Mouse (Mus musculus) adrenal gland, adult 8-10 months (tissue): ENCODE measurements around the gene Dnaic1. TPM values are rescaled to one million over a fixed set of nuclear protein-coding genes. Genes with fewer than 3 reads are reported as not detected.

Experiments
- DNase-seq: peaks from one replicate; pipeline ENCODE4 v3.0.0; 2022
- total RNA-seq, 4 experiments: library from RNA; stranded (reverse); gene quantifications; 2 replicates each; pipeline ENCODE4 v1.2.4; 2022

The Dnaic1 gene
- total RNA-seq, 4 experiments from 2014 or later, result 0.49 to 0.94 (median 0.86) TPM; not detected in 1

DNA sequence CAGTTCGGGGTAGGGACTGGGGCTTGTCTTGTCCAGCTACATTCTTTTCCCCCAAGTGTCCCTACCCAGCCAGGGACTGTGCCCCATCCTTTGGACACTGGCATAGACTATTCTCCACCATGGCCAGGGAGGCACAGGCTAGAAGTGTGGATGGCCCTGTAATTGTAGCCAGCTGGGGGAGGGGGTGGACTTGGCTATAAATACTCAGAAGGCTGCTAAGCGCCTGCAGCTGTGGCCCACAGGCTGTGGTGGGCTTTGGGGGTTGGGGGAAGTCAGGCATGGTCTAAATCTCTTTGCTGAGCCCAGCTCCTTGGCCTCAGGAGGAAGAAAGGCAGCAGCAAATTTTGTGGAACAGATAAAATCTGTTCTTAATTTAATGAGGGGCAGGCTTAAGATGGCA lies 66.3 kb downstream of the Dnaic1 start:
- DNase-seq, result no peak

DNA sequence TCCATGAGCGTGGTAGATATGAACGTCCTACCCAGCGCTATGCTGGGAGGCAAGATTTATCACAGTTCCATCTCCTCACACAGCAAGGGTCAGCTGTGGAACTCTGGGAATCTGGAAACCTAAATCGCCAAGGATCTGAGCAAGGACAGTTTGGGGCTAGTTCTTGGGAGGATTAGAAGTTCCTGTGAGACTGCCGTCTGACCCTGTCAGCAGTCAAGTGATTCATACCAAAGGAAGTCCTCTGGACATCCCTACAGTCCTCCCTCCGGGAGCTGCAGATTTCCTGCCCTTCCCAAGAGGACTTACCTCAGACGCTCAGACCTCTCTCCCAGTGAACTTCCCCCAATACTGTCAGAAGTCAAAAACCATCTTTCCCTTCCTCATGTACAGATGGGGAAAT lies 66.8 kb downstream of the Dnaic1 start:
- DNase-seq, result no peak

DNA sequence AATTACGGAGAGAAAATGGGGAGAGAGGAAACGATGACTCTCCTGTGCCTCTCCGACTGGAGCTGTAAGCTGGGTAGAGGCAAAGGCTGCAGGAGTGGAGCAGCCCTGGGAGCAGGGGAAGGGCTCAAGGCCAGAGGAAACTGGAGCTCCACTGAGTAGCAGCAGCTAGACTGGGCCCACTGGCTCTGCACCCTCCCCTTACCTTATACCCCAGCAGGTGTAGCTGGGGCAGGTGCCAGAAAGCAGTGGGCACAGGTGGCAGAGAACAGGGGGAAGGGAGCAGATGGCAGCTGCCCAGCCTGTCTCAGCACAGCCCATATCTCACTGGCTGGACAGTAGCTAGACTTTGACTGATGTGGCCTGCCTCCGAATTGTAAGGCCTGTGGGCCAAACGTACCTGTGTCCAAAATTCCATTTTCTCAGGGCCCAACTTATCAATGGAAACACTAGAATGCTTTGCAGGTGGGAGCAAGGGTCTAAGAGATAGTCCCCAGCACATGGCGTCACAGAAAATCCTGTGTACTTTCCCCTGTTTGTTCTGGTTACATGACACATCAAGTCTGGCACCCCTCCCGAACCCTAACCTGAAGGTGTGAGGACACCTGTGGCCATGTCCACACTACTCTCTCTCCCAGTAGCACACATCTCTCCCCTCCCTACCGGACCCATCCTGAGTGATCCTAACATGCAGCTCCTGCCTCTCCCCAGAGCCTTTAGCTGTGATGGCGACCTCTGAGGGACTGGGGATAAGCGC lies 67.5 kb downstream of the Dnaic1 start:
- DNase-seq, result no peak

DNA sequence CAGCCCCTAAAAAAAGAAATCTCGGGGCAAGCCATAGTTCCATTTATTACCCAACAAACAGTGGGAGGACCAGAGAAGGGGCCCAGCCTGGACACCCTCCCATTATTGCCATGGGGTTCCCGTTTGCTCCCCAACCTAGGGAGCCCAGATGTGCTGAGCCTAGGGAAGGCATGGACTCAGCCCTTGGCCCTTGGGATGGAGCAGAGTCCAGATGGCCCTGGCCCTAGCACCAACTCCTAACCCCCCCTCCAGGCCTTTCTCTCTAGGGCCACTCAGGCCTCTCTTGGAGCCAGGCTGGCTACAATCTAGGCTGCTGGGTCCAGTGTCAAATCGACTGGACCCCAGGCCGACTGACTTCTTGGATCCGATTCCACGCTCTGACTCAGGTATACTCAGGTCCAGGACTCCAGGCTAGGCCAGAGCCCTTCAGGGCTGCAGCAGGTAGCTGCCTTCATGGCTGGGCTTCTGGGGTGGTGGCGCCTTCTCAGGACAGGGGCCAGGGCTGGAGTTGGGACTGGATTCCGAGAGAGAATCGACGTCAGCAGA lies 68.7 kb downstream of the Dnaic1 start:
- no peak for DNase-seq

DNA sequence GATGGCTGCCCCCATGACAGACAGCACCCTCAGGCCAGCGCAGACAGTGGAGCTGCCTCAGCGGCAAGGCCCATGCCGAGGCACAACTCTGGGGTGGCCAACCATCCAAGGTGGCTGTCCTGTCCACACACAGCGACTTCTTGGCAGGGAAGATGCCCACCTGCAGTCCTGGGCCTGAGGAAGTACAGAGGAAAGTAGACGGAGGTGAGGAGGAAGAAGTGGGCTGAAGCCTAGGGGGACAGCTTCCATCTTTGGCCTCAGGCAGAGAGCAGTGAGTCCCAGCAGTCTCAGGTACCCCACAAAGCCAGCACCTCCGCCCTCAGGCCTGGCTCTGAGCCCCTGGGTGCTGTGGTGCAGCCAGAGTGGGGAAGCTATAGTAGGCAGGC lies 69.2 kb downstream of the Dnaic1 start:
- no peak for DNase-seq

DNA sequence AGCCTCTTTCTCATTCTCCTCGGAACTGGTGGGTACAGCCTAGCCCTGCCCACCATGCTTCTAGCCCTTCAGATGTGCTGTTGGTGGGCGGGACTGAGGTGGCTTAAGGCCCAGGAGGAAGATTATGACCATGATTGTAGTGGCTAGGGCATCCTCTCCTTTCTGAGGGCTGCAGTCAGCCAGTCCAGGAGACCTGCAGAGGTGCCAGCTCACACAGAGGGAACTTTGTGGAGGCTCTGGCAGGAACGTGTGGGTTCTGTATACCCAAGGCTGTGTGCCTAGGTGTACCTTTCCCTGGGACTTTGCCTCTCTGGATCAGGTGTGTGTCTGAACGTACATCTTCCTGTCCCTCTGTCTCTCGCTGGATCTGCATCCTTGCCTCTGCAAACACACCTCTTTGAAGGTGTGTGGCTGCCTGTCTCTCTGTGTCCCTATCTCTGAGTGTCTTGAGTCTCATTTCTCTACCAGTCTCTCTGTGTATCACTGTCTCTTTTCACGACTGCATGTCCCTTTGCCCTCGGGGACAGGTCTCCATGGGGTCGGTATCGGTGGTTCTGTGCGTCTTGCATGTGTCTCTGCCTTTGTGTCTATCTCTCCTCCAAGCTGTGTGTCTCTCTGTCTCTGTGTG lies 69.8 kb downstream of the Dnaic1 start:
- no peak for DNase-seq

DNA sequence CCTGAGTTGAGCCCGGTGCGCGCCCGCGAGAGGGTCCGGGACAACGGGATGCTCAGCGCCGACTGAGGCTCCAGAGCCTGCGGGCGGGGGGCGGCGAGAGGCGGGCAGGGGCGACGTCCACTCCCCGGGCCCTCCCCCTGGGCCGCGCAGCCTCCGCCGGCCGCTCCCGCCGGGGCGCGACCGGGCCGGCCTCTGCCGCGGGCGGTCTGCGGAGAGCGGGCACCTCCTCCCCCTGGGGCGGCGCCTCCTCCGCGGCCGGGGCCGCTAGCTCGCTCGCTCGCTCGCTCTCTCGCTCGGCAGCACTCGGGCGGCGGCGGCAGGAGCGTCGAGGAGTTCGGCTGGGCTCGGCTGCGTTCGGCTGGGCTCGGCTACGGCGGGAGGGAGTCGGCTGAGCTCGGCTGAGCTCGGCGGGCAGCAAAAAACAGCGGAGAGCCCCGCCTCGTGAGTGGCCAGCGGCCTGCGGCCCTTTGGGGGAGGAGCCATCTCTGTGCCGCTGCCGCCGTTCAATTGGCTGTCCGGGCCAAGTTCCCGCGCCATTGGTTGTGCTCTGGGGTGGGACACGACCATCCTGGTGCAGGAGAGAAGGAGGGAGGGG lies 70.4 kb downstream of the Dnaic1 start, which contains the start of gene Enho:
Gene Enho (minus strand): TSS at position 412 of the 595 bp plus-strand sequence.
- DNase-seq, result peak; percentile 91

DNA sequence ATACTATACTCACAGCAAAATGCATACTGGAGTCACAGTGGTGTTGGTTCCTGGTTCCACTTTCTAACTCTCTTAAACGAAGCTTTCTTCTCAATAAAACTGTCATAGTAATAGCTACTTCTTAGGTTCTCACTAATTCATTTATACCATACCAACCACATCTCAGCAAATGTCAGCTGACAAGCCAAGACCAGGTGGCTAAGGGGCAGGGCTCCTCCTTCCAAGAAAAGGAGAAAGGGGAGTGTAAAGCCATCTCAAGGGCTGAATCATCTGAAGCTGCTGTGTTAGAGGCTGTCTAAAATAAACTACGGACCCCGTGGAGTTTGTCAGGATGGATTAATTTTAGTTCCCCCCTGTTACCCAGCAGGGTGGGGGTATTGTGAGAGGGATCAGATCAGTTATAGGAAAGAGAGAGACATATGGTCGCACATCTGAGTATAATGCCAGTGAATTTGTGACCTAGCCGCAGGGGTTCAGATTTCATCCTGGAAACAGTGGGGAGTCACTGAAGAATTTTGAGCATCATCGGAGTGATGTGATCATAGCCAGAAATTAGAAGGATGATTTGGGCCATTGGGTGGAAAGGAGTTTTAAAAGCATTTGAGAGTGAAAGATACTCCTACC lies 71.7 kb downstream of the Dnaic1 start:
- no peak for DNase-seq

DNA sequence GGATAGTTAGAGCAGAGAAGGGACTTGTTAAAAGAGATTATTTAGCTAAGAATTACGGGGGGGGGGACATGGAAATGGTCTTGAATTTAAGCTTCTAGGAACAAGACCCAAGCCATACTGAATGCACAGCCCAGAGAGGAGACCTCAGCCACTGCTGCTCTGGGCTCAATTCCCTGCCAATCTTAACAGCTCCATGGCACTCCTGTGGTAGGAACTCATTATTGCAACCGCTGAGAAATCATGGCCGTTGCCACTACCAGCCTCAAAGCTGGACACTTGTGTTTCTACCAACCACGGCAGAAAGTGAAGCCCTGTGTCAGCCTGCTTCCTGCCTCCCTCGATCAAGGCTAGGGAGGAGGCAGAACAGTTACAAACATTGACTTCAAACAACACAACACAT lies 75.9 kb downstream of the Dnaic1 start:
- DNase-seq, result no peak

DNA sequence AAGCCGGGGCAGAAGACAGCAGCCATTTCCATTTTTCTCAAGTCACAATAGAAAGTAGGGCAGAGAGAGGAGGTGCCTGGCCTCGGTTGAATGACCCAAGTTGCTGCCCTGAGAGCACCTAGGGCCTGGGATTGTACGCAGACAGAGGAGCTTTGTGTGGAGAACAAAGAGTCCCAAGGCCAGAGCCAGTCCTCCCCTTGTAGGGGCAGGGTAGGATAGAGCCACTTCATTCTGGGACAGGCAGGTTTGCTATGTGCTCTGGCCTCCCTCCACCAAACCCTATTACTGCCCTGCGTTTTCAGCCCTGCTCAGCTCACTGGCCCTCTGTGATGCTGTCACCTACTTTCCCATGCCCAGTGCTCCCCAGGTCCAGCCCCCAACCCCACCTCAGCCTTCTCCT lies 78.6 kb downstream of the Dnaic1 start:
- DNase-seq, result no peak

DNA sequence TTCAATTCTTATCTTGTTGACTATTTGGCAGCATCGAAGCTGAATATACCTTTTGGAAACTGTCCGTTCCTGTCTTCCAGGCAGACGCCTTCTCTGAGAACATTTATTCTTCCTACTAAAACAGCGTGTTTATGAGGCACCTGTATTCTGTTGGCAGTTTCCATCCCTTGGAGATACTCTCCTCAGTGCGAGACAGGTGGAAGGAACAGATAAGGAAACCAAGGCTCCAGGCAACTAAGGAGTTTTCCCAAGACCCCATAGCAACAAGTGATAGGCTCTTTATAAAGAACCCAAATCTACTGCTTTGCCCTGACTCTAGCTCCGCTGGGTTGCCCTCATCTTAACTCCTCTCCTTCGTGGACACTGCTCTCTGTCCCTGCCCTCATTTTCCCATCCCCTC lies 79.1 kb downstream of the Dnaic1 start:
- DNase-seq, result no peak

DNA sequence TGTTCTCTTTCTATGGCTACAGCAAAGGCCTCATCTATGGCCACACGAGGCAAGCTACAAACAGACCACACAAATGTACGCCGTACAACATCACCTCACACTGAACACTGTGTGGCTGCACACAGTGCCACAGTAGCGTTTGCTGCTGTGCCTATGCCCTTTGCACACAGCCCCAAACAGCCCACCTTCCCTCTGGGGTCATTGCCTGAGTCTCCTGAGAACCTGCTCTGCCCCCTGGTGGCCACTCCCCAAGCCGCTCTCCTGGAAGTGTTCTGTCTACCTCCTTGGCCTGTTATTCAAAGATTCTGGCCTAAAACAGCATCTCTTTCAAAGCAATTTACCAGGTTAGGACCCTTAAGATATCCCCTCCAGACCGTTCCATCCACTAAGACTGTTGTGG lies 83.7 kb downstream of the Dnaic1 start:
- no peak for DNase-seq

DNA sequence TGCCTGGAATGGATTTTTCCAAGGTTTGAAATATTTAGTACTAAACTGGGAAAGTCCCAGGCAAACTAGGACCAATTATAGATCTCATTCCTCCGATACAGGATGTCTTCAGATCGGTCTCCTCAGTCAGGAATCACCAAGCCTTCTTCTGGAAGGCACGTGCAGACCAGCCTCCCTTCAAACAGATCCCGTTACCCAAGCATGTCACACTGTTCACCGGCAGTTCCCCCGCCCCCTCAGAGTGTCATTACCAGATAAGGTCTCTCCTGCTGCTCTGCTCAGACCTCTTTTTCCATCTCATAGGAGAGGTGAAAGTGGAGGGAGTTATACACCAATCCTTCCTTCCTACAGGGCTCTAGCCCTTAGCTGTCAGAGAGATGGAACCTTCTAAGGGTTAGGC lies 84.2 kb downstream of the Dnaic1 start:
- no peak for DNase-seq

DNA sequence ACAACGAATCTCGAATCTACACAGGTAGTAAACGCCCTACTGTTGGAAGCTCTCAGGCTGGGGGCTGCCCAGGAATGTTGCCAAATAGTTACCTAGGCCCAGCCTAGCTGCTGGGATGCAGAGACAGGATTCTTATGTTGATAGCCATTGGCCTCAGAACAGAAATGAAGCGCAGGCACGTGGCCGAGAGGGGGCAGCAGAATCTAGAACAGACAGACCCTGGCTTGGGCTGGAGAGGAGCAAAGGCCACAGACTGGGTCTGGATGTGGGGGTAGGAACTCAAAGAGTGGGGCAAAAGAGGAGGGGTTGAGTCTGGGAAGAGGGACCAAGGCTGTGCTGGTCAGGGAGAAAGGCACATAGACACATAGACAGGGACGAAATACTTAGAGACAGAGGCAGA lies 84.6 kb downstream of the Dnaic1 start:
- DNase-seq, result no peak

DNA sequence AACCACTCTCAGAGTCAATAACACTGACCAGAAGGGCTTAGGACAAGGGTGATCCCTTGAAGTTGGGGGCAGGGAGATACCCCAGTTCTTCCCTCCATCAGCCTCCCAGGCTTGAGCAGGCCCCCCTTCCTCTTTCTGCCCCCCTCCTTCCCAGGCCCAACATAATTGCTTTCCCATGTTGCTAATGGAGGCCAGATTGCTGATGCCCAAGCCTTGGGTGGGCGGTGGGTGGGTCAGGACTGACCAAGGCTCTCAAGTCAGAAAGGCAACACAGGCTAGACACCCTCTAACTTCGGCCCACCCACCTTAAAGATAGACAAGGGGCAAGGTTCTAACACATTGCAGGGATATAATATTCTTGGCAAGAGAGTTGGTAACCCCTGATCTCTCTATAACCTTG lies 86.0 kb downstream of the Dnaic1 start:
- no peak for DNase-seq

DNA sequence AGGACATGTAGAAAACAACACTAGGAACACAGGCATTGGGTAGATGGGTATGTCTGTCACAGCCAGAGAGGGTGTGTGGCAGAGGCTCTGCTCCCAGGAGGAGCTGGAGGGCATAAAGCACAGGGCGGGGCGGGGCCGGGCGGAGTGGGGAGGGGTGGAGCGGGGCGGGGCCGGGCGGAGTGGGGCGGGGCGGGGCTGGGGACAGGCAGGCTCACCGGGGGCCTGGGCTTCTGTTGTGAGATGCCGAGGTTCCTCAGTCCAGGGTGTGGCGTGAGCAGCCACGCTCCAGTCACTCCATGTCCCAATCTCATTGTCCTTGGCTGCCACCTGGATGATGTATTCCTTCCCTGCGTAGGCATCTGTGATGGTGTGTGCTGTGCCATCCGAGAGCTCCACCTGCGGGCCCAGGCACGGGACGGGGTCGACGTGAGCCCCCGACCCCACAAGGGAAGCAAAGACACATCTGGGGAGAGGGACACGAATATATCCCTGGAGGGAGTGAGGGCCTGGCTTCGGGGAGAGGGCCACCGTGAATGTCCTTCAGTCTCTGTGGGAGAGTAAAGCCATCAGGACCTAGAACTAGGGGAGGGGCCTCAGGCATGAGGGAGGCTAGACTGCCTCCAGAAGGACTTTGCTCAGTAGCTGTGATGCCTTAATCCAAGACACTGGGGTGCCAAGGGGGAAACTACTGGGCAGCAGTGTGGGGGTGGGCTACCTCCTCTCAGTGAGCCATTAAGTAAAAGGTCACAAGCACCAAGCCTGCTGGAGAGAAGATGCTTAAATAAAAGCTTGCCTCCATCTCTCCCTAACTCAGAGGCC lies 89.2 kb downstream of the Dnaic1 start:
- DNase-seq, result peak; percentile 62

DNA sequence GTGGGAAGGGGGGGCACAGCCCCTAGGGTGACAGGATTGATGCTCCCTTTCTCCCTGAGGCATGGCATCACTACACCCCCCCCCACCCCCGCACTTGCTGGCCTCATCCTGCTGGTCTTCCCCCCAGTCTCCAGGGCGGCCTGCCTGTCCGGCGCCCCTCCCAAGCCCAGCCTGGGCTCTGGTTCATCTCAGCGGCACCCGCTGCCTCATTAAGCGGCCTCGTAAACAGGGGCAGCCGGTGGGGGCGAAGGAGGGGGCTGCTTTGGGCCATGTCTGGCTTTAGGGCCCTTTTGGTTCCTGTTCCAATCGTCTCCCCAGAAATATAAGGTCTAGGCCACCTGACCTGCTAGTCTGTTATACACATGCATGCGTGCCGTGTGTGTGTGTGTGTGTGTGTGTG lies 90.0 kb downstream of the Dnaic1 start:
- no peak for DNase-seq

DNA sequence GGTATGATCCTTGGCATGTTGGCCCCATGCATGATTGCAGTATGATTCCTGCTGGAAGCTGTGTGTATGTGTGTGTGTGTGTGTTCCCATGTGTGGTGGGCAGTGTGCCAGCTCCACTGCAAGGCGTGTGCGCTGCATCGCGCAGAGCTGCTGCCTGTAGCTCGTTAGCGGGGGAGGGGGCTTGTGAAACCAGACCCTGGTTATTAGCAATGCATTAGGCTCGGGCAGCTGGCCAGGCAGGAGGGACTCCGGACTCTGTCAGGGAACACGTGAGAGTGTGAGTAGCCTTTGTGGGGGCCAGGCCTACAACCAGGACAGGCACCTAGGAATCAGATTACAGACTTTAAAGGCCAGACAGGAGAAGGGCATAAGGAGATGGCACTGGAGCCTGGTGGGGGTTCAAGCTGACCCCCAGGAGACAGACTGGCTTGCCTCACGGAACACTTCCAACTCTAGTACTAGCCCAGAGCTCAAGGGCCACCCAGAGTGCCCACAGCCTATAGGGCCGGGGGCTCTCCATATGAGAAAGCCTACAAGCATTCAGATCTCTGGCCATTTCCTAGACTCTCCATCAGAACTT lies 91.4 kb downstream of the Dnaic1 start:
- DNase-seq, result no peak

DNA sequence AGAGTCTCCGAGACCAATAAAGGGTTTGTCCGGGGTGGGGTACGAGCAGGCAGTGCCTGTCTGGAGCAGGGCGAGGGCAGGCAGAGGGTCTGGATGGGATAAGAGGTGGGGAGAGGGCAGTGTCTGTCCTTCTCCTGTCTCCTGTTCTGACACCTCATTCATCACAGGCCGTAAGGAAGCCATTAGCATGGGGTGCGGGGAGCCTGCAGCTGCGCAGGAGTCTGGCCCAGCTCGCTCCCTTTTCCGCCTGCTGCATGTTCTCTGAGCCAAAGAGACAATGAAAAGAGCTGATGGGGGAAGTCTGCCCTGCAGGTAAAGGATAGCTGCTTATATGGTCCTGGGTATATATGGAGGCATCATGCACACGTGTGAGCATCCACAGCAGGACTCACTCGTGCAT lies 93.1 kb downstream of the Dnaic1 start:
- DNase-seq, result no peak

DNA sequence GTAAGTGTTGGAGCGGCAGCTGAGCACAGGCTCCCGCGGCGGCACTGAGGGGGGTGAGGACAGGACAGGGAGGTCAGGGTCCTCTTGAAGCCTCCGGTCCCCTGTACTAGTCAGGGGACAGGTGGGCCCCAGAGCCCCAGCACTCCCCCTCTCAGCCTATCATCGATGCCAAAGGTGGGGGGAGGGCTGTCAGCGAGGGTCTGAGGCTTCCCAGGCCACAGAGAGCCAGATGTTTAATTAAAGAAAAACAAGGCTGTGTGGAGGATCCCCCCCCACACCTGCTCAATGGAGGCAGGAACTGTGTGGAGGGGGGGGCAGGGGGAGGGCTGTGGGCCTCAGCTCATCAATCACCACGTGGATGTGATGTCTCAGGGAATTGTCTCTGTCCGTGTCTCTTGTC lies 94.0 kb downstream of the Dnaic1 start:
- DNase-seq, result no peak

DNA sequence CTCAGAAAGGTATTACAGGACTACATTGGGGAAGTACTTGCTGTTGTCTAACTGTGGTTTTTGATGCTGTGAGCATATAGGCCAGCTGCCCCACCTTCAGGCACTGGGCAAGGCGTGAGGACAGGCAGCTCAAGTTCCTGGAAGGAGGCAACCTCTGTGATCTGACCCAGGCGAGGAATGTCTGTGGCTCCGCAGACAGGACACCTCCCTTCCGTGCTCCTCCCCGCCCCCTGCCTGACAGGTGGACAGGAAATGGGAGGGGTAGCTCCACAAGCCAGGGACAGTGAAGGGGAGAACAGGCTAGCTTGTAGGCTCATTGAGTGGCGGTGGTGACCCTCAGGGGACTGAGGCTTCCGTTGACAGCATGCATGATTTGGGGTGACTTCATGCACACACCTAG lies 95.0 kb downstream of the Dnaic1 start:
- no peak for DNase-seq
